Mouse (Mus musculus) cerebellum, adult 9-10 months (tissue): ENCODE results near the gene Syn1.

Experiments used
- DNase-seq: peaks from one replicate; pipeline ENCODE4 v3.0.0; 2022

Gene Syn1

DNA sequence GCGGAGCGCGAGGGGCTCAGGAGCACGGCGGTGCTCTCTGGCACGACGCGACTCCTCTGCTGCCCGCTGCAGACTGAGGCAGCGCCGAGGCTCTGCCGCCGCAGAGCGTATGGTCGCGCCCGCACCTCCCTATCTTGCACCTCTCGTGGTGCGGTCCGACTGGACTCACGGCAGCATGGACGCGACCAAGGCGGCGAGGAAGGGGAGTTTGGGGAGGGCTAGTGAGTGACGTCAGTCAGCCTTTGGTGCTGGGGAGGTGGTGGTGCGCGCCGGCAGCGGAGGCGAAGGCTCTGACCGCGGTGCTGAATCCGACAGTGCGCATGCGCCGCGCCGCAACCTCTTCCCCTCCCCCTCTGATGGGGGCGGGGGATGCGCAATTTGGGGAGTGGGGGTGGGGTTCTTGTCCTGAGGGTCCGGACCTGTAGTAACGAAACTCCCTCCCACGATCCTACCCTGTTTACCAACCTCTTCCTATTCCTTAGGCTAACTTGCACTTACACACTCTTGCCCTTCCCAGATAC, at the start of gene Syn1:
TSS of gene Syn1 (minus strand) at position 161 of the 521 bp plus-strand sequence.
- DNase-seq = peak; percentile 92

DNA sequence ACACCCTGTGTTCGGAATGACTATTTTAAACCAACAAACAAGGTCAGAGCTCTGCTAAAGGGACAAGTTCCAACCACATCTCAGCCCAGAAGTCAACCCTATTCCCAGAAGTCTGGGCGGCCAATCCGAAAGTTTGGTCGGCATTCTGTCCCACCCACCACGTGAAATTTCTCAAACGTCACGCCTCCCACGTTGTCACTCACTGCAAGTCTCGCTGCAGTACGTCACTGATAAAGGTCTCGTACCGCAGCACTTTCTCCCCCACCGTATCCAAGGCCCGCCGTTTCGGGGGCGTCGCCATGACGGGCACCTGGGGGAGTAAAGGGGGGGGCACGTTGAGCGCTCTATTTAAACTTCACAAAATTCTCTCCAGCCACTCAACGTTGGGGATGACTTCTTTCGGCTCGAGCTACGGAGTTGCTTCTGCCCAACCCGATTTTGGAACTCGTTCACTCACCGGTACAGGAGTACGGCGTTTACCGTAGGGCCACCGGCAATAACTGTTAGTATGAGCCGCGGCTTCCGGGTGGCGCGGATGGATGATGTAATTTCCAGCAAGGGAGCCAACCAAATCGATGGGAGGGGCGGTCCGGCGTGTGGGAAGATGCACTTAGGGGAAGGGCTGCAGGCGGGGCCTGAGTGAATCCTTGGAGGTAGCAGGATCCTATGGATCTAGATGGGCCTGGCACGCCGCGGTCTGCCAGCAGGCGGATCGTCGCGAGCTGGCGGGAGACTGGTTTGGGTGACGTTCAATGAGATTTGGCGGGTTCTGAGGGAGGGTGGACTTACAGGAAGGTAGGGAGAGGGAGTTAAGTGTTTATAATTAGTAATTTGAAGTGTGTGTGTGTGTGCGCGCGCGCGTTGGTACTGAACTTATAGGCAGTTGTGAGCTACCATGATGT, 40.9 kb upstream of the Syn1 start, which contains the start of gene Uxt:
TSS of gene Uxt (minus strand) at position 541 of the 902 bp plus-strand sequence.
- peak; percentile 90 for DNase-seq

DNA sequence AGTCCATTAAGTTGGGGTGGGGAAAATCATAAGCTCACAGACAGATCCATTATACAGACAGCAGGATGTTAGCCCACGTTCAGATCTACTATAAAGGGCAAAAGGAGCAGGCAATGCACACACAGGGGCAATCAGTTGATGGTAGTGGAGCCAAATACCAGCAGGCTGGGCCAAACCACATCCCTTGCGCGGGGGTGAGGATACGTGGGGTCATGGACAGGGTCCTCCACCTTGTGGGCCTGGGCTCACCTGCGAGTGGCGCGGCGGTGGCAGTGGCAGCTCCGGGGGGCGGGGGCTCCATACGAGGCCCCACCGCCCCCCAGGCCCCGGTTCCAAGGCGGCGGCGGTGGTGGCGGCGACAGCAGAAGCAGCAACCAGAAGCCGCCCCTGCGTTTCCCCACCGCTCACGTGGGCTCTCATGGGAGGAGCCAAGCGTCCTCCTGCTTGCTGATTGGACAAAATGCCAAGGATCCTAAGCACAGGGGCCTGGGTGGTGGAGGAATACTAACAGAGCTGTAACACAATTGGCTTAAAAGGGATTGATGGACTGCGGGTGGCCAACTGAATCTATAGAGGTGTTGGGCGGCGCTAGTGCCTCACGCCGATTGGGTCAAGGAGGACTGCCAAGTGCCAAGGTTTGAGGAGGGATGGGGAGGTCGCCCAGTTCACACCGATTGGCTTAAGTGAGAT, 29.5 kb upstream of the Syn1 start, which contains the start of gene Elk1:
TSS of gene Elk1 (minus strand) at position 418 of the 690 bp plus-strand sequence.
- DNase-seq = peak; percentile 94

DNA sequence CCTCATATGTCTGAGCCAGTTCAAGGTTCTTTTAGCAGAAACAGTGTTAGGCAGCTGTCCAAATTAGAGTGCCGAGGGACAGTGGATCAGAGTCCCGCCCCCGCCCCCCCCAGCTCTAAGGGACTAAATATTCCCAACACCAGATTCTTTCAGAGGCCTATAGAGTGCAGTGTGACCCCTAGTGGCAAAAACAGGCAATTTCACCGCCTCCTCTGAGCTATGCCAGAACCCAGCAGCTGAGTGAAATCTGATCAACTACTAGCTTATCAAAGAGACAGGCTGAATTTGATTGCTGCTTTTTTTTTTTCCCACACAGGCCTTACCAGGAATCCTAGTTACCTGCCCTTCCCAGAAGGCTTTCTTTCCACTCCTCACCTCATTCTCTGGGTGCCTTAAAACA, 25.3 kb upstream of the Syn1 start:
- peak; percentile 75 for DNase-seq

GRCm38 (mm10) chrX:20931963-20932362, 11.2 kb upstream of the Syn1 start:
- no peak for DNase-seq

DNA sequence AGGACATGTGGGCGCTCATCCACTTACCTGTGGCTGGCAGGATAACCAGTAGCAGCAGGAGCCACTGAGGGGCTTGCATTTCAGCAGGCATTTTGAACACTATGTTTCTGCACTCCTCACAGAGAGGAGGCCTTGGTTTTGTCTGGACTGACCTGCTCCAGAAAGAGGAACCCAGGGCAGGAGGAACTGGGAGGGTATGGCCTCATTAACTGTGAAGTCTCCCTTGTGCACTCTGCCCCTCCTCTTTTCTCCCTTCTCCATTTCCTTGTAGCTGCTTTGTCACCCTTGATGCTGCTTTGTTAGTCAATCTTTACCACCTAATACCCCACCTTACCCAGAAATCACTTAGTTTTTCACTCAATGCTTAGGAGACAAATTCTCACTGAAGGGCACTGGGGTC, 10.6 kb upstream of the Syn1 start, which contains the start of gene Cfp:
TSS of gene Cfp (minus strand) at position 192 of the 400 bp plus-strand sequence.
- DNase-seq = no peak

GRCm38 (mm10) chrX:20929859-20930258, 9.1 kb upstream of the Syn1 start:
- no peak for DNase-seq

- DNase-seq = no peak
Observed at GRCm38 (mm10) chrX:20924976-20925375, 4.2 kb upstream of the Syn1 start.

DNA sequence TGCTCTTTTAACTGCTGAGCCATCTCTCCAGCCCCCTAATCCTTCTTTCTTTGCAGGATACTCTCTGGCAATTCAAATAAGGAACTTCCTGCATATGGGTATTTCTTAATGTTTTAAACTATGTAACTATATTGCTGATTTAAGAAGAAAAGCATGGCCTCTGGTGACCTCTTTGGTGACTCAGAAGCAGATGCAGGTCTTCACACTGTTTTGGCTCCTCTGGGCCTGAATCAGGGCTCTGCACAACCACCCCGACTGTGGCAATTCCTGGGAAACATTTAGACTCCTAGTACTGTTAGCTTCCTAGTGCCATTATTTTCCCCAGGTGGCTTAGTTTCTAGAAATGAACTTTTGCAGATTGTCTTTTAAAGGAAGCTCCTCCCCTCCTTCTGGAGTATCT, 2.7 kb upstream of the Syn1 start:
- DNase-seq = no peak

DNA sequence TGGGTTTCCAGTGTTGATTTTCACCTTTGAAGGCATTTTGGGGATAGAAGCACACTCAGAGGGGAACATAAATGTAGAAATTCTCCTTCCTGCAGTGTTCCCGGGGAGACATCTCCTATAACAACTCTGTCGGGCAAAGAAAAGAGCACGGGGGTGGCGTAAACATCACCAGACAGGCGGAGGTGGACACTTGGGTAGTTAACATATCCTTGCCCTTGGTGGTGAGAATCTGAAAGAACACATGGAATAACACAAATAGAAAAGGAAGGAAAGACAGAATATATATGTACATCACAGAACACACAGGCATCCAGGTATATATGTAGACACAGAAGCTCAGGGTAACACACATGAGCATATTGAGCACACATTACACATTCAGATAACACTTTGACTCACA, 562 bp upstream of the Syn1 start:
- DNase-seq = no peak

DNA sequence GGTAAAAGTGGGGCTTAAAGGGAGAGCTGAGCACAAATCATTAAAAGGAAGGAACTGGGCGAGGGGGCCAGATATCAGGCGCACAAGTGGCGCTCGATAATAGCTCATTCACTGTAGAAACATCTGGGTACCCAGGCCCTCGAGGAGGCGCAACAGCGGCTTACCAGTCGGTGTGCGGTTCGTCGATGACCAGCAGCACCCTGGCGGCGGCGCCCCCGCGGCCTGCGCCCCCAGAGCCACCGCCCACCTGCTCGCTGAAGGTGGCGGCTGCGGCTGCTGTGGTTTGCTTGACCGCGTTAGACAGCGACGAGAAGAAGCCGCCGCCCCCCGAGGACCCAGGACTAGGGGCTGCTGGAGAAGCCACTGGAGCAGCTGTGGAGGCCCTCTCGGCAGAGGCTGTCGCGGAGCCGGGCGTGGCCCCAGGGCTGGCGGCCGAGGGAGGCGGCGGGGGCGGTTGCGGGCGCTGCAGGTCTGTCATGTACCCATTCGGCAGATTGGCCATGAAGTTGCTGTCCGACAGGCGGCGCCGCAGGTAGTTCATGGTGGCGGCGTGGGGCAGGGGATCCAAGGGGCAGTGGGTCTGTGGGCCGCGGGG, 458 bp downstream of the Syn1 start:
- peak; percentile 41 for DNase-seq

- DNase-seq = no peak
Observed at GRCm38 (mm10) chrX:20915075-20915474, 5.7 kb downstream of the Syn1 start.

DNA sequence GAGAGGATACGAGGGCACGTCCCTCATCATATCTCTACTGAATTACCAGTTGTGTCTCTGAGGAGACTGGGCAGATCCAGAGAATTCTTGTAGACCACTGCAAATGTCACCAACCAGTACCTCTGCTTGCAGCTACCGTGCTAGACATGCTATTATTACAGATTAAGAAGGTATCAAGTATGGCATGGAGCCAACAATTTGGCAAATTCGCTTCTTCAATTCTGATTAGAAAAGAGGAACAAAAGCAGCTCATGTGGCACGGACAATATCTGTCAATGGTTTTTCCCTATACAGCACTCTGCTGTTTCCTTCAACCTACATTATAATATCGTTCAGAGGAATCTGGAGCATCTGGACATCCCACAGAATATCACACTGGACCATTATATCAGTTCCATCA, 7.1 kb downstream of the Syn1 start:
- DNase-seq = no peak

- no peak for DNase-seq
Observed at GRCm38 (mm10) chrX:20910074-20910473, 10.7 kb downstream of the Syn1 start.

- no peak for DNase-seq
Observed at GRCm38 (mm10) chrX:20875241-20875640, 45.6 kb downstream of the Syn1 start.

DNA sequence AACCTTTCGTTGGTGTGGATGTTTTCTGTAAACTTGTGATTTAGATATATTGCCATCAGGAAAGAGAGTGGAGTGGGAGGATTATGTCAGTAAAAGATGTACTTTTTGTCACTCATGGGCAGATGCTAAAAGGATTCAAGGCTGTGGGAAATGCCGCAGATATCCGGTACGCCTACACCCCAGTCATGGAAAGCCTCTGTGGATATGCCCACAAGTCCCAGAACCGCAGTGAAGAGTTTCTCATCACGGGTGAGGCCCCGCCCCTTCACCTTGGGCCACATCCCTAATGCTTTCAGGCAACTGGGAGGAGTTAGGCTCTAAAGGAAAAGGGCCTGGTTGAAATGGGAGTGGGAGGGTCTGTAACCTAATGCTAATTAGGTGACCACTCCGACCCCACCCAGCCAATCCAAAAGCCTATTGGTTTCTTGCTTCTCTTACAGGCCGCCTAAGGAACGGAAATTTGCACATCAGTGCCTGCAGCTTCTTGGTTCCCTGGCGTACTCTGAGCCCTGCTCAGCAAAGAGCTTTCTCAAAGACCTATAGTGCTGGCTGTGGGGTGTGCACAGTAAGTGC, 47.8 kb downstream of the Syn1 start:
- no peak for DNase-seq

- DNase-seq = no peak
Observed at GRCm38 (mm10) chrX:20869962-20870513, 50.8 kb downstream of the Syn1 start, which contains the start of gene Timp1. Gene Timp1, plus strand, starts transcription at chrX:20870166.

- DNase-seq = no peak
Observed at GRCm38 (mm10) chrX:20869203-20869602, 51.6 kb downstream of the Syn1 start.

DNA sequence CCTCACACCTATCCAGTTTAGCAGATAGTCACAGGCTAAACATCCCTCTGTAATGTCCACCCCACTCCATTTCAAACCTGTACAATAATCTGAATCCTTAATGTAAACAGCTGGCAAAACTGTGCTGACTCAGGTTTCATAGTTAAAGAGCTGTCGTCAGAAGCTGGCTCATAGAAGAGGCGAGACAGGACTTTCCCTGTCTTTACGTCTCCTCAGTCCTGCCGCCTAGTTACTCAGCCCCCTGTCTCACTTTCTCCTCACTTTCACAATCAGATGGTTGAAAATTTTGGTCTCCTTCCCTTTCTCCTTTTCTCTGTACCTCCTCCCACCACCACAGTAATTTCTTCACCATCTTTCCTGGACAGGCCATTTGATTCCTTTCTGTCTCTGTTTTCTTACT, 52.7 kb downstream of the Syn1 start:
- DNase-seq = no peak

- no peak for DNase-seq
Observed at GRCm38 (mm10) chrX:20863161-20864101, 57.4 kb downstream of the Syn1 start.
